Mouse (Mus musculus) left cerebral cortex, postnatal 4 days (tissue): ENCODE data around the gene Paqr3. TPM values are rescaled to one million over a fixed set of nuclear protein-coding genes. Genes with fewer than 3 reads are reported as not detected.

Experiments used
- DNase-seq: peaks from one replicate; pipeline ENCODE4 v3.0.0-alpha.2; 2022
- intact Hi-C: fragments of 180-260 bp; cut with DNase I; formaldehyde crosslinking; loops from one replicate; pipeline ENCODE4 v1.15.1; 2025
- total RNA-seq, 2 experiments: library from RNA; stranded (reverse); gene quantifications; 2 replicates each; pipeline ENCODE4 v1.2.3; 2021

Paqr3 gene
- total RNA-seq, result 10 to 100 TPM; 40.4 to 43.8 TPM

DNA sequence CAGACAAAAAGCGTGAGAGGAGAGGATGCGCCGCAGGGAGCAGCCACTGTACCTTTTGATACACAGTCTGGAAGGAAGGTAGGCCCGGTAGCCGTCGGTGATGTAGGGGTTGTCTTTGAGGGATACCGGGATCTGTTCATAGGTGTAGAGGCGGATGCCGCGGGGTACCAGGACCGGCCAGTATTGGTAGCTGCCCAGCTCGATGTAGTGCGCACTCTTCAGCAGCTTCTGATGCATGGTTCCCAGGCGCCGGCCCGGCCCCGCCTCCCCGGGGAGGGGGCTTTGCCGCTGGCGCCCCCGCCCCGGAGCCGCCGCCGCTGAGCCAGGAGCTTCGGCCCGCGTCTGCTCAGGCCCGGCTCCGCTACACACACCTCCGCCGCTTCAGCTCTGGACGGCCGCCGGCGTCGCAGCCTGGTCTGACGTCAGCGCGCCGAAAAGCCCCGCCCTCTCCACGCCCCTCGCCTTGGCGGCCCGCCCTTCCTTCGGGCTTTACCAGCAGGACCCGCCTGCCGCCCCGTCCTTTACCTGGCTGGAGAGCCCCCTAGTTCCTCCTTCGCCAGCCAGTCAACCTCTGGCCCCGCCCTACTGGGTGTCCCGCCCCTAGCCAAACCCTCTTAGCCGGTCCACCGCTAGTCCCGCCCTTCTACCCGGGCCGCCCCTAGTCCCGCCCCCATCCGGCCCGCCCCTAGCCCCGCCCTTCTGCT, at the start of gene Paqr3:
Gene Paqr3, minus strand, starts transcription at position 390 of the 704 bp plus-strand sequence.
- intact Hi-C loops, result no loop called here
- DNase-seq, result peak; percentile 99

DNA sequence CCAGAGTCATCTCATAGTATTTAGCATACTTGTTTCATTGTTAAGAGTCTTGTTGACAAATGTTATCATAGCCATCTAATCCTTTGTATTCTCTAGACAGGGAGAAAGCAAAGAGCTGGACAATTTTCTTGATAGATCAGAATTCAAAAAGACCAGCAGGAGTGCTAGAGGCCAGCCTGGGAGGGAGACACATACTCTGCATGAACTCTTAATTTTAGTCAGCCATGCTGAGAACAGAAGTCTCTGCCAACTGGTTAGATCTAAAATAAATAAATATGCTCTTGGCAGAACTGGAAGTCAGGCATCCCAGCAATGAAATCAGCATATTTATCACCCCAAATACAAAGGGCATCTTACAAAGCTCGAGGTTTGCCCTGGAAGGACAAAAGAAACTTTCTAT, 43.3 kb upstream of the Paqr3 start:
- DNase-seq, result no peak
- intact Hi-C loops, result no loop called here

DNA sequence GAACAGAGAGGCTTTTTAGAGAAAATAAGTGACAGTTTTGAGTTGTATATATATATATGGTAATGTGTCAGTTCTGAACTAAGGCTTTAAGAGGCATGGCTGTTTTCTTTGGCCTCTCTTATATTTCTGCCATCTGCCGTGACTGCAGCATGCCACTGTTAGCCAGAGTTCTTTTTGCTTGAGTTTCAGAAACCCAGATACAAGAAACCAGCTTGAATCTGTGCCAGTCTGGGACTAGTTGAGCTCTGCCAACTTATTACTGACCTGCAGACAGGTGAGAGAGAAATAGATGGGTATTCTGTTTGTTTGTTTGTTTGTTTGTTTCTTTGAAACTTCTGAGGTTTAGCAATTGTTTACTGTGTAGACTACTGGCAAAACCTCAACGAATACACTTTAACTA, 23.9 kb upstream of the Paqr3 start:
- DNase-seq, result no peak
- intact Hi-C loops, result loop anchor here (10.0 kb wide), 1 partner anchor 469 kb away; no protein-coding TSS in a partner anchor

DNA sequence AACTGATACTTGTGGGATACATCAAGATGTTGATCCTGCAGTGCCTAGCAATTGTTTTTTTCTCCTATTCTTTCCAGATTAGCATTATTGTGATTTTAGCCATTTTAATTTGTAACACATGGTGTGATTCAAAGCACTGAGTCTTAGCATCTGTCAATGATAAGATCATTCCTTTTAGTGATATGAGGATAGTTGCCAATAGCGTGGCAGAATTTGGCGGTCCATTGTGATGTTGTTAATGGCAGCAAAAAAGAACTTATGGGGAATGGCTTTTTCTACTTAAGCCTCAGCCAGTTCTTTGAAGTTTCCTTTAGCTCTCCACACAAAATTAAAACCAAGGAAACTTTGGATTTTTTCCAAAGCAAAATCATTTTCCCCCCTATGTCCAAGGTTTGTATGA, 18.2 kb upstream of the Paqr3 start:
- DNase-seq, result no peak
- intact Hi-C loops, result loop anchor here (5.0 to 10.0 kb wide), 3 partner anchors 805 to 1198 kb away; partner anchors contain the start of gene Cfap299

DNA sequence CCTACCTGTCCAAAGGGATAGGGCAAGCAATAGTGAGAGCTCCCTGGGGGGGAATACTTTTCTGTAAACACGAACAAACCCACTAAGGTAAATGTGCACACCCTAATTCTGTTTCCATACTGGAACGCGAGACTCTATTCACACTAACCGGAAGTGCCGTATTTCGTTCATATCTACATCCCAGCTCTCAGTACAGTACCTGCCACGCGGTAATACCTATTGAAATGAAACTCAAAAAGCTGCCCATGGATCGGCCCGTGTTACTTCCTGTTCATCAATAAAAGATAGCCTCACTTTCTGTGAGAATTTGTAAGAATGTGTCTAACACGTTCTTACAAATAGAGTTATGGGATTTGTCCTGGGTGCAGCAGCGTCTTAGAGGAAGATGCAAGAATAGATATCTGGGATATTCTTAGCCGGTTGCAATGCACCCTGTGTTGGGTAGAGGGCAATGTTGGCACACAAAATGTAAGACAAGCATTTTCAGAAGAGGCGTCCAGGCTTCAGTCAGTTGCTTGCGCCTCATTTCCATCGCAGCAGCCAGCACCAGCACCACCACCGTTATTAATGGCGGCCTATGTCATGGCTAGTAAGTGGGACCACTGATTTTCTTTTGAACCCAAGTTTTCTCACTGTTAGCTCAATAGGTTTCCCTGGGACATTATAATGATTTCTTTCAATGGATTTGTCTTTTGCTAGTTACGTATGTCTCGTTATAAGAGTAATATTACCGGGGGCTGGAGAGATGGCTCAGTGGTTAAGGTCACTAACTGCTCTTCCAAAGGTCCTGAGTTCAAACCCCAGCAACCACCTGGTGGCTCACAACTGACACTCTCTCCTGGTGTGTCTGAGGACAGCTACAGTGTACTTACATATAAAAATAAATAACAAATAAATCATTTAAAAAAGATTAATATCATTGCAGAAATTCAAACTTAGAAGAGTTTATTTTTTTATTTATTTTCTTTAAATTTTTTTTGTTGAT, 17.1 kb upstream of the Paqr3 start:
- peak; percentile 75 for DNase-seq
- intact Hi-C loops, result loop anchor here (5.0 to 10.0 kb wide), 3 partner anchors 806 to 1199 kb away; partner anchors contain the start of gene Cfap299

DNA sequence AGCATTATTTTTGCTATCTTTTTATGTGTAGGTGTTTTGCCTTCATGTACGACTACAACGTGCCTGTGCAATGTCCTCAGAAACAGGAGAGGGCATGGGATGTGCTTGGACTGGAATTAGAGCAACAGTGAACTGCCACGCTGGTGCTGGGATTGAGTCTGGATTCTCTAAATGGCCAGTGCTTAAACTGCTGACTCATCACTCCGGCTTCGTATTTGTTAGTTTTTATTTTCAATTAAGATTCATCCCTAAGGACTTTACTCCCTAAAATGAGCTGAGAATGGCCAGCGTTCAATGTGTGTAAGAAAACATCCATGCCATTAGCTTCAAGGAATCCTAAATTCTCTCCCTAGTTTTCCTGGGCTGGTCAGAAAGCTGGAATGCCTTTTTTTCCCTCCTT, 15.9 kb upstream of the Paqr3 start:
- intact Hi-C loops, result loop anchor here (5.0 to 10.0 kb wide), 3 partner anchors 808 to 1200 kb away; partner anchors contain the start of gene Cfap299
- no peak for DNase-seq

DNA sequence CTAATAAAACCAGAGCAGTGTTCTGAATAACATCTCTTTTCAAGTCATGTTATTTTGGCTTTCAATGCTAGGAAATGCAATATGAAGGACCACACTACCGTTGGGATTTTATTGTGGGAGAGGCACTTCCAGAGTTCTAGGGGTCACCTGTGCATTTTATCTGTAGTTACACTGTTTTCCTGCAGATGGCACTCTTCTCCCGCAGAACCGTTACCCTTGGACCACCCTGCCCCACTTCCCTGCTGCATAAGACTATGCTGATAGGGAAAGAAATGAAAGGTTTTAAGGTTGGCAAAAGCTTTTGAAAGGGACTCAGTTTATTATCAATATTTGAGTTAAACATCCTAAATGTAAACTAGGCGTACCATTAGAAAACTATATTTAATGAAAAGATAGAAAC, 14.6 kb upstream of the Paqr3 start:
- DNase-seq, result peak; percentile 68

DNA sequence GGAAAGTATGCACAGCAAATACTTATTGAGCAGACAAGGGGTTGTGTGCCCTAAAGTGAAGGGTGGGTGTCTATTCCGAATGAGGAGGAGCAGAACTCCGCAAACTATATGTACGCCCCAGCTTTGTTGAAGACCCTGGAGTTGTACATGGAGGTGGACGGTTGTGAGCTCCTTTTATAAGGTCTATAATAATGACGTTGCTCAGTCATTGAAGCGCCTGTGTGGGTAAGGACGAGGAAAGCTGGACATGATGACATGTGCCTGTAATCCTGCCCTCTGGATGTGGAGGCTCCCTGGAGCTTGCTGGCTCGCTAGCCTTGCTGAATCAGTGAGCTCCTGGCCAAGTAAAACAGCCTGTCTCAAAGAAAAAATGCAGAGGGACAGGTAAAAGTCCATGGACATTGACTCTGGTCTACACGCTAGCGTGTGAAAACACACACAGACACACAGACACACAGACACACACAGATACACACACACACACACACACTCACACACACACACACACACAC, 14.1 kb upstream of the Paqr3 start:
- DNase-seq, result no peak
- intact Hi-C loops, result loop anchor here (5.0 to 10.0 kb wide), 3 partner anchors 809 to 1202 kb away; partner anchors contain the start of gene Cfap299

More for the DNA sequence above, 14.6 kb upstream of the Paqr3 start:
- intact Hi-C loops, result loop anchor here (5.0 to 10.0 kb wide), 3 partner anchors 809 to 1201 kb away; partner anchors contain the start of gene Cfap299

DNA sequence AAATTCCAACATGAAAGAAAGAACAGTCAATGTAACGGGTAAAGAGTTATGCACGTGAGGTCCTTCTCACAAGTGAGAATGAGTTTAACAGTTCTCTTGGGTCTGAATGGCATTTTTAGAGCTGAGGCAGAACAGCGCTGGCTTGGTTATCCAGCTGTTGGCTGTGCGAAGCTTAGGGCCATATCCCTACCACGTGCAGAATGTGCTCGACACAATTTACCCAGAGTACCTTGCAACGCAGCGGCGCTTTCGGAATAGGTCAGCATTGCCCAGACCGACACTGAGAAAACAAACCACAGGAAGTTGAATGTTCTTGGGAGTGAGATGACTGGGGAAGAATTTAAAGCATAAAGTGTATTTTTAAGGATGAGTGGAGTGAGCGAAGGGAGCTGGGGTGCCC, 13.6 kb upstream of the Paqr3 start:
- intact Hi-C loops, result loop anchor here (5.0 to 10.0 kb wide), 3 partner anchors 810 to 1202 kb away; partner anchors contain the start of gene Cfap299
- DNase-seq, result no peak

DNA sequence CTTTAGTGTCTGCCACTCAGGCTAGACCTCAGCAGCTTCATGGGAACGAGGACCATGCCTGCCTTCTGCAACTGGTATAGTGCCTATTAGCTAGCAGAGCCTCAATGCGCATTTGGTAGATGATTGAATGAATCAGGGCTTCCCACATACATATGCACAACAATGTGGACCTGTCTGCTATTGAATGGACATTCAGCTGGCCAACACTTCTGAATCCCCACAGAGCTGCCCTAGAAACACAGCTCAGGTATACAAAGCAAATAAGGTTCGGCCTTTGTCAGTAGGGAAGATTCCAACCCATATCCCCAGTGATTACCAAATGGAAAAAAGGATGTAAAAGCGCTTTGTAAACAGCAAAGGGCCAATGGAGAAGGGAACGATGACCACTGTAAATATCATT, 699 bp downstream of the Paqr3 start:
- no peak for DNase-seq
- intact Hi-C loops, result no loop called here

DNA sequence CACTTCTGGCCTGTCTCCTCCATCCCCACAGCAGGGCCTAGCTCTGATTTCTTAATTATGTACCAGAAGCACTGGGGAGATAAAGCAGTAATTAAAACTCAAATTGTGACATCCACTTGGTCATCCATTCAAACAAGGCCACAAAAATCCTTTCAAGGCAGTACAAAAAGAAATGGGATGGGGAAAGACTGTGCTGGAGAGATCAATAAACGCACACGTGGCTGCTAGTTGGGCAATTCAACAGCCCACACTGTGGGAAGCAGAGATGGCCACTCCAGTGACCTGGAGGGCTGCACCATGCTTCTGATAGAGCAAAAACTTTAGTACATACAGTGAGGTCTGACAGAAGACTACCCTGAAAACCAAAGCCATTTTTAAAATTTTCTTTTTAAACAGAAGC, 1.3 kb downstream of the Paqr3 start:
- intact Hi-C loops, result no loop called here
- DNase-seq, result no peak

DNA sequence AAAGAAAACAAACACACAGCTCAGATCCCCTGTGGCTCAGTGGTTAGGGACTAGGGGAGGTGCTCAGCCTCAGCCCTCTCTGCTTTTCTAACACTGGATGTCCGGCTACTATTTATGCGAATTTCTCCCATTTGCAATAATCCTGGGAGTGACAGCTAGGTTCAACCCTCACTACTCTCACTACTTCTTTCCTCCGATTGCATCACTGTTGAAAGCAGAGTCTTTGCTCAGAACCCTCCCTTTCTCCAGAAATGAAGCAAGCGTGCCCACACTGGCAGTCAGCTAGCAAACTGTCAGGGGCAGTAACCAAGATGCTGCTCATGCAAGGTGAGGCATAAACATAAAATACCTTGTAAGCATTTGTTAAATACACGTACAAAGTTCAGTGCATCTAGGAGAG, 3.1 kb downstream of the Paqr3 start:
- no peak for DNase-seq
- intact Hi-C loops, result no loop called here

DNA sequence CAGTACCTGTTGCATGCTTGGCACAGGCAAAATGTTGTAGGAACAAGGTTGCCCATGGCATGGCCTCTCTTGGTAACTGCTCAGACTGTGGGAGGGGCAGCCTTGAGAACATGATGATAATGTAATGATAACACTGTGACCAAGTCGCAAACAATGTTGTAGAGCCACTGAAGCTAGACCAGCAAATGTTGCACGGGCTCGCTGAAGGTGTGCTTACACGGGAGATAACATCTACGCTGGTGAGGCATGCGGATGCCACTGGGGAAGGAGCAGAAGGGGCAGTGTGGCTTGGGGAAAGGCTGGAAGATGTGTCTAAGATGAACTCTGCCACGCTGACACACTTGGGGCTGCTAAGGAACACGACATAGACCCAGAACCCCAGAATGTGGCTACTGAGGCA, 11.4 kb downstream of the Paqr3 start:
- DNase-seq, result no peak
- intact Hi-C loops, result no loop called here

DNA sequence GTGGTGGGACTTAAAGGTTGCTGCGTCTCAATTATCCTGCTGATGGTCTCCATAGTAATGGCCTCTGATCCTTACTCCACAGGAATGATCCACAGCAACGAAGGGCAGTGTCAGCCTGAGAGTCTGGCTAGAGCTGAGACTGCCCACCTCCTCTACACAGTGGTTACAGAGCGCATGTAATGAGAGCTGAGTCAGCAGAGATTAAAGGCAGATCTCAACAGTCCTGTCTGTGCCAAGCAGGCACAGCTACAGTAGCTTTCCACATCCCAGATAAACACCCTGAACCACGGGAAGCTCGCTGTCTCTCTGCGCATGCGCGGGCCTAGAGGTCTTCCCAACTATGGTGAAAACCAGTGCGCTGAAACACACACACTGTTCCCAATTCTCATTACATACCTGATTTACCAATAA, 13.8 kb downstream of the Paqr3 start:
- intact Hi-C loops, result no loop called here
- no peak for DNase-seq

DNA sequence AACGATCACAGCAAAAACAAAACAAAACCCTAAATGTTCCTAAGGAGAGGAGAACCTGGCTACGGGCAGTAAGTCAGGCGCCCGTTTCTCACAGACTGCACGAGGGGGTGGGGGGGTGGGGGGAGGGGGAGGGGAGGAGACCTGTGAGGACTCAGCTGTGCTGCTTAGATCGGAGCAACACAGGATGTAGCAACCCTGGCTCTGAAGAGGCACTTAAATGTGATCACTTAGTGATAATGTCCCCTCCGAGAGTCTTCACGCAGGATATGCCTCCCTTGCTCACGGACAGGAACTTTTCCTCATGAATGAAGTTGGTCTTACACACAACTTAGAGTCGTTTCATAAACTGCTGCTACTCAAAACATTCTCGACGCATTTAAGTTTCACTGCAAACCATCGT, 16.1 kb downstream of the Paqr3 start:
- intact Hi-C loops, result no loop called here
- no peak for DNase-seq

DNA sequence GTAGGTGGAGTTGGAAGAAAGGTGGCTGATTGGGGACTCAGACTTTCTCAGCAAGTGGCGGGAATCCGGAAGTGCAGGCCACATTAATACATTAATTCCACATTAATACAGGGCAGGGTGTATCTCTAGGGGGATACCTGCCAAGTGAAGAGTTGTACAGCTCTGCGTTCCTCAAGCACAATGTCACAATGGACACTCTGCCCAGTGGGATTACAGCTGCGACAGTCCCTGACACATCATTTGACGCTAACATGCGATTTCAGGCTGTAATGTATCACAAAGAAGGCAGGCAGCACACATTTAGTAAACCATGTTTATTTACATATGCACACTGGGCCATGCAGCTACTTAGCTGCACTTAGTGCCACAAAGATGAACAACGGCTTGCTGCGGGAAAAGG, 18.4 kb downstream of the Paqr3 start:
- DNase-seq, result no peak
- intact Hi-C loops, result no loop called here

DNA sequence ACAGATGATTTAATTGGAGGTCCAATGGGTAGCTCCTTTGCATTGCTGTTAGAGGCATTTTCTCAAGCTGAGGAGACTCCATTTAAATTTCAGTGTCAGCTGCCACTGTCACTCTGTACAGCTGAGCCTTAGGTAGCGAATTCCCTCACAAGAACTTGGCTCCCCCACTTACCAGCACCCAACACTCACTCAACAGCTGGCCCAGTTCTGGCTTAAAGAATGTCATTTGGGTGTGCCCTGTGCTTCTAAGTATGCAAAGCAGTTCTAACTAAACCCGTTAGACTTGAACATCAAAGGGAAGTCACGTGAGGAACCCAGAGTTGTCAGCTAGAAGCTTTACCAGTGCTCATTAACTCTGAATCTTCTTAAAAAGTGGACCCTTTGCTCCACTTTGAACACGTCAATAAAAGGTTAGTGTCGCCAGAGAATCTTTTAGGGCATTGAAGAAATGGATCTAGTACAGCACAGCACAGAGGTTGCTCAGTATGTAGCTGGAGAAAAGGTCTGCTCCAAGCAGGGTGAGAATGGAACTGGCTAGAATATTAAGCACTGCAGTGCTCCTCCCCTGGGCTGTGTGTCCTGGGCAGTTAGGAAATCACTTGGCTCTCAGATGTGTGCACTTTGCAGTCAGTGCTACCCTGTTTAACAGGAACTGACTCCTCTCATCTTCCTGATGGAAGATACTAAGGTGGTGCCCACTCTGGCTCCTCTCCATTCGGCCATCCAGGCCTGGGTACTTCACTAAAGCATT, 21.2 kb downstream of the Paqr3 start:
- intact Hi-C loops, result no loop called here
- no peak for DNase-seq

DNA sequence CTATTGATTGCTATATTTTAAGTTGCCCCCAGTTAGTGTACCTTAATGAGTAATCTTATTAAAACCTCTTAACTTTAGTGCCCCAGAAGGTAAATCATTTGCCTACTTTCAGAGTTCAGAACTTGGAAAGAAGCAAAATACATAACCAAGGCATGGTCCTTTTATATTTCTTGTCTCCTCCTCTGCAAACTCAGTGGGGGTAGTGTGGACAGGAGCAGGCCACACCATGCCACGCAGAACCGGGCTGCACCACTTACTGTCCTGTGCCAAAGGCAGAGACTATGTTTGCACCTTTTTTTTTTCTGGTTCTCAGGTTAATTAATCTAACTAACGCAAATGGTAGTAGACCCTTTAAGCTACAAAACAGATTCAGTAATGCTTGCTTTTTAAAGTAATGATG, 22.0 kb downstream of the Paqr3 start:
- no peak for DNase-seq
- intact Hi-C loops, result no loop called here

DNA sequence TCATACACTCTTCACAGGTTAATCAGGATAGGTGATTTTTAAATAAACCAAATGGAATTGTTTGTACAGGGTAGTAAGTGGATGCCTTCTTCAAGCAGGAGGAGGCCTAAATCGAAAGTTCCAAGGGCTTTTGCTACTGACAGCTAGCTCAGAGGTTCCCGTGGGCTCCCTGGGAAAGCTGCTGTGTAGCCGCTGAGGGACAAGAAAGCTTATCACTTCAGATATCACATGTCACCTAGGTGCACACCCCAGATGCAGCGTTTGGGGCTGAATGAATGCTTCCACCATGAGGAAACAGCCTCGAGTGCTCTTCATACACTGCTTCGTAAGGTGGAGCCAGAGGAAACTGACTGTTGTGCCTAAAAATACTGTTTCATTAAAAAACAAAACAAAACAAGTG, 23.2 kb downstream of the Paqr3 start:
- intact Hi-C loops, result no loop called here
- no peak for DNase-seq

DNA sequence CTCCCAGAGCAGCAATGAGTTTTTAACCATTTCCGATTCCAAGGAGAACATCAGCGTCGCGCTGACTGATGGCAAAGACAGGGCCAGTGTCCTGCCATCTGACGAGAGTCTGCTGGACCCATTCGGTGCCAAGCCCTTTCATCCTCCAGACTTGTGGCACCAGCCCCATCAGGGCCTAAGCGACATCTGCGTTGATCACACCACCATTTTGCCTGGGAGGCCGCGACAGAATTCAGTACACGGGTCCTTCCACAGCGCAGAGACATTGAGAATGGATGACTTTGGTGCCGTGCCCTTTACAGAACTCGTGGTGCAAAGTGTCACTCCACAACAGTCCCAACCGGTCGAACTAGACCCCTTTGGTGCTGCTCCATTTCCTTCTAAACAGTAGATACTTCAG, 23.6 kb downstream of the Paqr3 start:
- intact Hi-C loops, result no loop called here
- no peak for DNase-seq
